Mouse (Mus musculus): ENCODE data around the gene Hist1h2bn.
A peak's percentile ranks its signal among the peaks of the same experiment; 100 is the strongest.
"Not testable (repeated sequence)": the region's sequence is repeated elsewhere in the genome, so short reads cannot be mapped to it uniquely, and the experiment has no call there.

The Hist1h2bn gene

GRCm38 (mm10) chr13:21753524-21754285, at the start of gene Hist1h2bn, which contains the start of gene Hist1h2ak:
Hist1h2bn (plus strand) TSS chr13:21754123.
Hist1h2ak (minus strand) TSS chr13:21753827.
- peak; percentile 53 to 62 for DNase-seq

- DNase-seq = no peak
Observed at GRCm38 (mm10) chr13:21706669-21707068, 47.3 kb upstream of the Hist1h2bn start.

- peak; percentile 90 to 92 for DNase-seq
Observed at GRCm38 (mm10) chr13:21710031-21710711, 43.8 kb upstream of the Hist1h2bn start.

GRCm38 (mm10) chr13:21710821-21711525, 43.0 kb upstream of the Hist1h2bn start:
- peak; percentile 77 to 83 for DNase-seq

- DNase-seq = no peak
Observed at GRCm38 (mm10) chr13:21711698-21712097, 42.2 kb upstream of the Hist1h2bn start.

- peak in 1 of 2 experiments; percentile 70 for DNase-seq
Observed at GRCm38 (mm10) chr13:21714725-21715124, 39.2 kb upstream of the Hist1h2bn start.

- no peak for DNase-seq
Observed at GRCm38 (mm10) chr13:21715131-21715863, 38.6 kb upstream of the Hist1h2bn start.

GRCm38 (mm10) chr13:21715864-21716539, 37.9 kb upstream of the Hist1h2bn start, which contains the start of the genes Hist1h2bl and Hist1h2ai:
Hist1h2bl (minus strand) TSS chr13:21716143.
Hist1h2ai (plus strand) TSS chr13:21716422.
- peak; percentile 79 for DNase-seq

- DNase-seq = not testable (repeated sequence)
Observed at GRCm38 (mm10) chr13:21716540-21717391, 37.2 kb upstream of the Hist1h2bn start.

GRCm38 (mm10) chr13:21717397-21718357, 36.2 kb upstream of the Hist1h2bn start, which contains the start of gene Hist1h3h:
Hist1h3h (plus strand) TSS chr13:21717659.
- DNase-seq = peak; percentile 77 to 83

GRCm38 (mm10) chr13:21718381-21719080, 35.4 kb upstream of the Hist1h2bn start:
- no peak for DNase-seq

- DNase-seq = not testable (repeated sequence)
Observed at GRCm38 (mm10) chr13:21721107-21721756, 32.7 kb upstream of the Hist1h2bn start.

GRCm38 (mm10) chr13:21721757-21722372, 32.1 kb upstream of the Hist1h2bn start, which contains the start of gene Hist1h2bm:
Hist1h2bm (plus strand) TSS chr13:21722044.
- peak; percentile 52 to 58 for DNase-seq

- DNase-seq = no peak
Observed at GRCm38 (mm10) chr13:21722373-21722925, 31.5 kb upstream of the Hist1h2bn start.

- DNase-seq = no peak
Observed at GRCm38 (mm10) chr13:21722993-21723836, 30.7 kb upstream of the Hist1h2bn start.

GRCm38 (mm10) chr13:21727948-21728572, 25.9 kb upstream of the Hist1h2bn start:
- no peak for DNase-seq

All from kidney, postnatal 25 days (tissue).